Mouse (Mus musculus) T-cell, adult 2 months (primary cell): ENCODE results near the gene Vpreb2.
"Not testable (repeated sequence)": the region's sequence is repeated elsewhere in the genome, so short reads cannot be mapped to it uniquely, and the experiment has no call there.

Experiments
- DNase-seq: peaks from one replicate; pipeline ENCODE4 v3.0.0; 2022; ENCODE audit warnings: low spot score

Vpreb2 gene

GRCm38 (mm10) chr16:17987703-17988102 lies 7.5 kb downstream of the Vpreb2 start:
- no peak for DNase-seq

- DNase-seq = not testable (repeated sequence)
These were observed 12.1 kb downstream of the Vpreb2 start for GRCm38 (mm10) chr16:17992321-17992720.

GRCm38 (mm10) chr16:17999668-18000067 lies 19.4 kb downstream of the Vpreb2 start:
- DNase-seq = no peak

- DNase-seq = no peak
These were observed 24.4 kb downstream of the Vpreb2 start for GRCm38 (mm10) chr16:18004589-18004988.

GRCm38 (mm10) chr16:18007083-18007482 lies 26.9 kb downstream of the Vpreb2 start:
- no peak for DNase-seq

GRCm38 (mm10) chr16:18011101-18011500 lies 30.9 kb downstream of the Vpreb2 start:
- DNase-seq = no peak

GRCm38 (mm10) chr16:18016482-18016881 lies 36.3 kb downstream of the Vpreb2 start:
- not testable (repeated sequence) for DNase-seq

GRCm38 (mm10) chr16:18022780-18023557 lies 42.7 kb downstream of the Vpreb2 start:
- no peak for DNase-seq

- no peak for DNase-seq
These were observed 47.1 kb downstream of the Vpreb2 start for GRCm38 (mm10) chr16:18027371-18027770.
